ENCODE assay signal across 9 mouse cellular contexts in the genomic region with DNA sequence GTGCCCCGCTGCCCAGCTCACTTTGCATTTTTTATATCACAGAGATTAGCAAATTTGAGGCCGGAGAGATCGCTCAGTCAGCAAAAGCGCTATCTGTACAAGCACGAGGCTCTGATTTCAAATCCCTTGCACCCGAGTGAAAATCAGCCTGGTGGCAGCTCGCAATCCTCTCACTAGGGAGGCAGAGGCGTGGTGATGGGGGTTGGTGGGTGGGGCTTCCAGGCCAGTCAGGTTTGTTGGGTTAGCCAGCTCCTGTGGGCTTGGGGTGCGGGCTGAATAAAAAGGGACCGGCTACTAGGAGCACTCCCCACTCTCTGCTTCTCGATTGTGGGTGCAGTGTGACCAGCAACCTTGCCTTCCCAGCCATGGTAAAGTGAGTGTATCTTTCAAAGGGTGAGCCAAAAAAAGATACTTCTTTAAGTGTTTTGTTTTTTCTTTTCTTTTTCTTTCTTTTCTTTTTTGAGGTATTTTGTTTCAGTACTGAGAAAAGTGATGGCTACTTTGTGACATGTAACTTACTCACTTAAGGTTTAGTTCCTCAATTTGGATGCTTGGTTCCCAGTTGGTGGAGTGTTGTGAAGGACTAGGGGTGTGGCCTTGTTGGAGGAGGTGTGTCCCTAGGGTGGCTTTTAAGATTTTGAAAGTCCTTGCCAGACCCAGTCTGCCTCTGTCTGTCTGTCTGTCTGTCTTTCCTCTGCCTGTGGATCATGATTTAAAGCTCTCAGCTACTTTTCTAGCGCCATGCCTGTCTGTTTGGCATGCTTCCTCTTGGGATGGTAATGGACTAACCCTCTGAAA. TPM values are rescaled to one million over a fixed set of nuclear protein-coding genes. Genes with fewer than 3 reads are reported as not detected.
DNase-seq lines count a peak whose midpoint lies in the region; ATAC-seq lines count a peak whose summit lies in the region.
"Had no signal": no experiment of that assay in that cellular context is flagged by ENCODE, and none has a peak within 500 bp of the region (broad histone marks: within the 10 kb centered on the region; RNA-seq: fewer than 3 reads in every experiment).

No protein-coding gene starts in this region.

- no peaks in the 10 kb centered on the region for H3K27me3 ChIP-seq in heart, embryonic 15.5 days
- H3K27me3 ChIP-seq in liver, embryonic 11.5 days (replicated peaks; ENCODE audit: control insufficient read depth, insufficient read depth, low read length): no peaks in the 10 kb centered on the region
- H3K27me3 ChIP-seq: limb, embryonic 13.5 days had no signal

- WGBS in heart, embryonic 15.5 days: 62% methylated on average over 12 of the region's 12 CpGs
- WGBS in liver, embryonic 11.5 days: 47% methylated on average over 12 of the region's 12 CpGs

- H3K4me3 ChIP-seq in heart, embryonic 15.5 days: no peak overlapping the region
- H3K4me3 ChIP-seq in liver, embryonic 11.5 days (ENCODE audit: low read depth, low read length): no peak overlapping the region
- H3K4me3 ChIP-seq: limb, embryonic 13.5 days had no signal

- no peaks in the 10 kb centered on the region for H3K9me3 ChIP-seq in heart, embryonic 15.5 days (replicated peaks)
- H3K9me3 ChIP-seq in liver, embryonic 11.5 days (ENCODE audit: control insufficient read depth, low read length): peaks cover 10% of the 10 kb centered on the region
- H3K9me3 ChIP-seq: limb, embryonic 13.5 days had no signal

- no peak overlapping the region for H3K27ac ChIP-seq in heart, embryonic 15.5 days
- H3K27ac ChIP-seq in liver, embryonic 11.5 days (ENCODE audit: low read depth, low read length): peak overlapping the region; percentile 27; the same call in 1 of the 2 replicates
- H3K27ac ChIP-seq: limb, embryonic 13.5 days had no signal

- no peak for ATAC-seq in heart, embryonic 15.5 days (replicated peaks; ENCODE audit: insufficient number of reproducible peaks, insufficient read depth, low FRiP score, low read depth)
- ATAC-seq in liver, embryonic 11.5 days (replicated peaks; ENCODE audit: low FRiP score): no peak

- H3K9ac ChIP-seq in heart, embryonic 15.5 days: no peak overlapping the region
- no peak overlapping the region for H3K9ac ChIP-seq in liver, embryonic 11.5 days (ENCODE audit: low read depth, low read length)
- H3K9ac ChIP-seq: limb, embryonic 13.5 days had no signal

- no peak for DNase-seq in heart, postnatal 36 days
- peak; percentile 93 for DNase-seq in MEL-GATA-1-ER (ENCODE audit: extremely low read depth, low read depth)
- DNase-seq in liver, embryonic 11.5 days (ENCODE audit: low spot score): no peak
- peak; percentile 63 to 80 for DNase-seq in spleen, postnatal 10 days (ENCODE audit: low spot score in 2 of 2)
- no peak for DNase-seq in left cerebral cortex, postnatal 14 days (ENCODE audit: low spot score in 2 of 2)
- no peak for DNase-seq in frontal cortex, postnatal 10 days (ENCODE audit: low spot score in 2 of 2)
- DNase-seq in adrenal gland, postnatal 25 days: no peak

- intact Hi-C loops in heart, postnatal 36 days (cut with DNase I): loop anchor here (1.0 to 2.0 kb wide), 4 partner anchors 22 to 195 kb away; a partner anchor contains a TSS
- intact Hi-C loops in left cerebral cortex, postnatal 14 days (cut with DNase I): loop anchor here (2.0 to 5.0 kb wide), 3 partner anchors 39 to 194 kb away; a partner anchor contains a TSS

- no peaks in the 10 kb centered on the region for H3K36me3 ChIP-seq in heart, embryonic 15.5 days
- peaks cover 2% of the 10 kb centered on the region; the same call in 1 of the 2 replicates for H3K36me3 ChIP-seq in liver, embryonic 11.5 days (ENCODE audit: control insufficient read depth, insufficient read depth, low read length)
- H3K36me3 ChIP-seq: limb, embryonic 13.5 days had no signal

- peaks cover 26% of the 10 kb centered on the region for H3K4me1 ChIP-seq in heart, embryonic 15.5 days (replicated peaks)
- H3K4me1 ChIP-seq in liver, embryonic 11.5 days (replicated peaks; ENCODE audit: control insufficient read depth, insufficient read depth, low read length): peaks cover 31% of the 10 kb centered on the region

- H3K4me2 ChIP-seq in heart, embryonic 15.5 days: 0 out of 2 replicates have a peak overlapping the region, but pooled peaks have one; percentile 13
- H3K4me2 ChIP-seq in liver, embryonic 11.5 days: peak overlapping the region; percentile 42
- H3K4me2 ChIP-seq: limb, embryonic 13.5 days had no signal

RNA-seq across cellular contexts. Expression of a gene that starts 17.9 kb away (rescaled TPM):
- 13.7 and 20.4 TPM in 2 replicates for polyA plus RNA-seq in heart, embryonic 15.5 days (2015; fragmentation: Nextera tagmentation; extraction: Ambion mirVana)
- total RNA-seq in heart, postnatal 36 days (2021): 1 to 10 TPM; 3.9 to 6.3 TPM
- 22.0 and 22.8 TPM in 2 replicates for polyA plus RNA-seq in liver, embryonic 11.5 days (2014; fragmentation: Nextera tagmentation; extraction: Ambion mirVana)
- total RNA-seq in left cerebral cortex, postnatal 14 days (2021): 10 to 100 TPM; 57.4 to 57.6 TPM
- 26.8 and 27.8 TPM in 2 replicates for total RNA-seq in adrenal gland, postnatal 25 days (2021)

RNA-seq across cellular contexts. Expression of a gene that starts 18.3 kb away (rescaled TPM):
- 31.4 and 37.8 TPM in 2 replicates for polyA plus RNA-seq in heart, embryonic 15.5 days (2015; fragmentation: Nextera tagmentation; extraction: Ambion mirVana)
- total RNA-seq in heart, postnatal 36 days (2021): 10 to 100 TPM; 28.6 to 32.7 TPM
- polyA plus RNA-seq in liver, embryonic 11.5 days (2014; fragmentation: Nextera tagmentation; extraction: Ambion mirVana): 33.7 and 35.6 TPM in 2 replicates
- 100 to 1,000 TPM; 146 to 148 TPM for total RNA-seq in left cerebral cortex, postnatal 14 days (2021)
- total RNA-seq in adrenal gland, postnatal 25 days (2021): 43.9 and 52.5 TPM in 2 replicates

RNA-seq across cellular contexts. Expression of a gene that starts 22.4 kb away (rescaled TPM):
- polyA plus RNA-seq in heart, embryonic 15.5 days (2015; fragmentation: Nextera tagmentation; extraction: Ambion mirVana): 1.3 and 2.7 TPM in 2 replicates
- total RNA-seq in heart, postnatal 36 days (2021): 10 to 100 TPM in 1 of 2 experiments, 1 to 10 TPM in 1; 6.5 to 14.0 TPM
- polyA plus RNA-seq in liver, embryonic 11.5 days (2014; fragmentation: Nextera tagmentation; extraction: Ambion mirVana): 3.1 and 3.5 TPM in 2 replicates
- total RNA-seq in left cerebral cortex, postnatal 14 days (2021): 1 to 10 TPM; 1.0 to 1.1 TPM
- 4.6 and 6.4 TPM in 2 replicates for total RNA-seq in adrenal gland, postnatal 25 days (2021)

RNA-seq across cellular contexts. Expression of a gene that starts 28.4 kb away (rescaled TPM):
- polyA plus RNA-seq in heart, embryonic 15.5 days (2015; fragmentation: Nextera tagmentation; extraction: Ambion mirVana): 57.8 and 71.3 TPM in 2 replicates
- total RNA-seq in heart, postnatal 36 days (2021): 10 to 100 TPM; 69.8 to 73.4 TPM
- polyA plus RNA-seq in liver, embryonic 11.5 days (2014; fragmentation: Nextera tagmentation; extraction: Ambion mirVana): 132 and 134 TPM in 2 replicates
- 10 to 100 TPM; 77.1 to 77.8 TPM for total RNA-seq in left cerebral cortex, postnatal 14 days (2021)
- 99.5 and 116 TPM in 2 replicates for total RNA-seq in adrenal gland, postnatal 25 days (2021)

RNA-seq across cellular contexts. Expression of a gene that starts 34.7 kb away (rescaled TPM):
- polyA plus RNA-seq in heart, embryonic 15.5 days (2015; fragmentation: Nextera tagmentation; extraction: Ambion mirVana): 4.7 and 11.6 TPM in 2 replicates
- total RNA-seq in heart, postnatal 36 days (2021): 10 to 100 TPM; 23.7 to 38.9 TPM
- 15.9 and 16.1 TPM in 2 replicates for polyA plus RNA-seq in liver, embryonic 11.5 days (2014; fragmentation: Nextera tagmentation; extraction: Ambion mirVana)
- 1 to 10 TPM; 3.8 to 4.6 TPM for total RNA-seq in left cerebral cortex, postnatal 14 days (2021)
- total RNA-seq in adrenal gland, postnatal 25 days (2021): 30.5 and 46.6 TPM in 2 replicates

Comparison
In these comparisons a context has a peak if more than half of its experiments do, and no peak if none do; other contexts are left out.
1. DNase-seq: peak in MEL-GATA-1-ER (single experiment) and spleen, postnatal 10 days (2 of 2); none in heart, postnatal 36 days (0 of 2), liver, embryonic 11.5 days (single experiment), left cerebral cortex, postnatal 14 days (0 of 2), frontal cortex, postnatal 10 days (0 of 2) and adrenal gland, postnatal 25 days (single experiment).